Mouse (Mus musculus) hindbrain, embryonic 14.5 days (tissue): Measurements from ENCODE around the gene Lrrc29. TPM values are rescaled to one million over a fixed set of nuclear protein-coding genes. Genes with fewer than 3 reads are reported as not detected.

Source experiments
- ATAC-seq: fragments of 200-750 bp; cut with Nextera tagmentation; 2 replicates; pipeline ENCODE4 v1.8.0; 2017; ENCODE audit warnings: moderate number of reproducible peaks, mild to moderate bottlenecking, moderate TSS enrichment, moderate library complexity; ENCODE audit not compliant: low FRiP score
- DNase-seq: peaks from one replicate; pipeline ENCODE4 v3.0.0-alpha.2; 2015; ENCODE audit warnings: low spot score
- H3K27ac ChIP-seq: fragments of 300-500 bp; sonication (generic); 2 replicates; pipeline ENCODE4 v1.5.1; 2014; ENCODE audit warnings: mild to moderate bottlenecking, moderate library complexity
- H3K27me3 ChIP-seq: fragments of 300-500 bp; sonication (generic); 2 replicates; pipeline ENCODE4 v1.6.1; 2014; ENCODE audit warnings: mild to moderate bottlenecking, low read length, mixed read lengths; ENCODE audit not compliant: control insufficient read depth, insufficient read depth
- H3K36me3 ChIP-seq: fragments of 300-500 bp; sonication (generic); replicated peaks from 2 replicates; pipeline ENCODE4 v1.6.1; 2014; ENCODE audit not compliant: control insufficient read depth, insufficient read depth
- H3K4me1 ChIP-seq: fragments of 300-500 bp; sonication (generic); replicated peaks from 2 replicates; pipeline ENCODE4 v1.6.1; 2014; ENCODE audit warnings: antibody characterized with exemption, low read length, mixed read lengths; ENCODE audit not compliant: control insufficient read depth, insufficient read depth
- H3K4me2 ChIP-seq: fragments of 300-500 bp; sonication (generic); replicated peaks from 2 replicates; pipeline ENCODE4 v1.6.1; 2014; ENCODE audit warnings: mild to moderate bottlenecking, moderate library complexity
- H3K4me3 ChIP-seq: fragments of 300-500 bp; sonication (generic); replicated peaks from 2 replicates; pipeline ENCODE4 v1.5.1; 2014; ENCODE audit warnings: mild to moderate bottlenecking, low read length
- H3K9ac ChIP-seq: fragments of 300-500 bp; sonication (generic); 2 replicates; pipeline ENCODE4 v1.6.1; 2014
- H3K9me3 ChIP-seq: fragments of 300-500 bp; sonication (generic); 2 replicates; pipeline ENCODE4 v1.6.1; 2016; ENCODE audit warnings: low read length; ENCODE audit not compliant: control insufficient read depth
- WGBS: fragments of 180-500 bp; shearing (Covaris S2); extraction: QIAGEN DNeasy Blood & Tissue Kit; methylation state at CpG from one replicate; pipeline ENCODE4 v1.1.7; 2014; 5-methylcytosine and 5-hydroxymethylcytosine counted together
- microRNA counts: library from miRNA; unstranded; fragments of <30 nt; microRNA quantifications from one replicate; lab custom pipeline; 2016
- microRNA-seq: library from miRNA; unstranded; fragments of <30 nt; microRNA quantifications from one replicate; pipeline ENCODE4, GENCODE M21; 2016
- polyA plus RNA-seq: library from polyadenylated mRNA; unstranded; fragments of >200 nt; fragmentation: Nextera tagmentation; extraction: Ambion mirVana; gene quantifications from 2 replicates; pipeline ENCODE4 v1.2.1, GENCODE M21; 2014

The Lrrc29 gene
- polyA plus RNA-seq, 1 experiment from 2014 or later: 0.92 TPM

- Histone ChIP-seq H3K4me3 (peak overlapping the region; percentile 41), H3K27ac (no peak overlapping the region), H3K27me3 (peaks cover 91% of the 10 kb centered on the region), H3K4me1 (peaks cover 25% of the 10 kb centered on the region), H3K9ac (peak overlapping the region; percentile 49), H3K9me3 (no peaks in the 10 kb centered on the region), H3K36me3 (no peaks in the 10 kb centered on the region), H3K4me2 (peak overlapping the region; percentile 58)
- ATAC-seq: peak; percentile 91
- DNase-seq: peak; percentile 93
- 0% methylated on average over 65 of the region's 65 CpGs for WGBS
These were observed 57.6 kb downstream of the Lrrc29 start for GRCm38 (mm10) chr8:105268342-105269074.

GRCm38 (mm10) chr8:105266775-105267174 lies 59.3 kb downstream of the Lrrc29 start:
- H3K27me3 ChIP-seq: peaks cover 88% of the 10 kb centered on the region
- H3K27ac ChIP-seq: no peak overlapping the region
- no peak overlapping the region for H3K9ac ChIP-seq
- no peak for DNase-seq
- 11% methylated on average over 13 of the region's 13 CpGs for WGBS
- H3K9me3 ChIP-seq: no peaks in the 10 kb centered on the region
- H3K36me3 ChIP-seq: no peaks in the 10 kb centered on the region
- no peak for ATAC-seq
- H3K4me3 ChIP-seq: no peak overlapping the region
- H3K4me2 ChIP-seq: no peak overlapping the region
- H3K4me1 ChIP-seq: peaks cover 25% of the 10 kb centered on the region

GRCm38 (mm10) chr8:105265128-105265527 lies 61.0 kb downstream of the Lrrc29 start:
- WGBS: 14% methylated on average over 10 of the region's 10 CpGs
- Histone ChIP-seq H3K9ac (no peak overlapping the region), H3K4me2 (peak overlapping the region; percentile 76), H3K9me3 (no peaks in the 10 kb centered on the region), H3K36me3 (no peaks in the 10 kb centered on the region), H3K4me3 (peak overlapping the region; percentile 42), H3K4me1 (peaks cover 19% of the 10 kb centered on the region), H3K27ac (no peak overlapping the region), H3K27me3 (peaks cover 88% of the 10 kb centered on the region)
- ATAC-seq: no peak
- no peak for DNase-seq

GRCm38 (mm10) chr8:105264024-105264982 lies 61.8 kb downstream of the Lrrc29 start, which contains the start of the genes Tradd and Fbxl8:
Gene Tradd (minus strand): TSS chr8:105264609.
Gene Fbxl8 (plus strand): TSS chr8:105264648.
- DNase-seq: no peak
- H3K4me1 ChIP-seq: peaks cover 13% of the 10 kb centered on the region
- no peak for ATAC-seq
- 2% methylated on average over 53 of the region's 54 CpGs for WGBS
- no peak within 1 kb of the TSS for H3K27ac ChIP-seq
- peaks cover 87% of the 10 kb centered on the region for H3K27me3 ChIP-seq
- no peaks in the 10 kb centered on the region for H3K36me3 ChIP-seq
- H3K4me3 ChIP-seq: peak within 1 kb of the TSS; percentile 42
- H3K9me3 ChIP-seq: no peaks in the 10 kb centered on the region
- peak within 1 kb of the TSS; percentile 58 for H3K9ac ChIP-seq
- peak within 1 kb of the TSS; percentile 76 for H3K4me2 ChIP-seq

- no peaks in the 10 kb centered on the region for H3K36me3 ChIP-seq
- no peak for ATAC-seq
- DNase-seq: no peak
- H3K9me3 ChIP-seq: no peaks in the 10 kb centered on the region
- 0 out of 2 replicates have a peak overlapping the region, but pooled peaks have one; percentile 42 for H3K4me3 ChIP-seq
- H3K27ac ChIP-seq: no peak overlapping the region
- H3K27me3 ChIP-seq: peaks cover 92% of the 10 kb centered on the region
- 40% methylated on average over 16 of the region's 16 CpGs for WGBS
- peak overlapping the region; percentile 76; the same call in 1 of the 2 replicates for H3K4me2 ChIP-seq
- peaks cover 18% of the 10 kb centered on the region; the same call in 1 of the 2 replicates for H3K4me1 ChIP-seq
- H3K9ac ChIP-seq: 0 out of 2 replicates have a peak overlapping the region, but pooled peaks have one; percentile 58
These were observed 62.7 kb downstream of the Lrrc29 start for GRCm38 (mm10) chr8:105263244-105263912.

MicroRNAs within 50 kb of the gene (microRNA counts, 519-probe panel; counts per million panel counts)
- 4,013 counts per million, percentile 28 among the panel's probes with 10 or more counts for microRNA mmu-miR-328 (lab: Ali Mortazavi, UCI)

Small RNAs within 50 kb of the gene (microRNA-seq; reads per million reads assigned to microRNA genes)
- gene Gm27320 (not detected), gene Mir328 (351 reads per million, percentile 67 among the genes with 10 or more reads in this experiment)

Other genes starting within 250 kb of the Lrrc29 start
- gene Ces3b, start 242.5 kb downstream of the Lrrc29 start, polyA plus RNA-seq: not detected in 2 replicates
- 0.08 TPM in 1 of 2 replicates, not detected in the other for gene Ces4a, start 194.5 kb downstream of the Lrrc29 start, polyA plus RNA-seq
- 34.1 and 41.7 TPM in 2 replicates for gene Cbfb, start 155.6 kb downstream of the Lrrc29 start, polyA plus RNA-seq
- gene D230025D16Rik, start 101.1 kb downstream of the Lrrc29 start, polyA plus RNA-seq: 33.1 and 38.1 TPM in 2 replicates
- gene B3gnt9, start 71.1 kb downstream of the Lrrc29 start, polyA plus RNA-seq: 8.7 and 11.5 TPM in 2 replicates
- 15.2 and 17.4 TPM in 2 replicates for gene Tradd, start 61.7 kb downstream of the Lrrc29 start, polyA plus RNA-seq
- 1.2 and 2.0 TPM in 2 replicates for gene Fbxl8, start 61.6 kb downstream of the Lrrc29 start, polyA plus RNA-seq
- 0.63 and 0.79 TPM in 2 replicates for gene Hsf4, start 56.5 kb downstream of the Lrrc29 start, polyA plus RNA-seq
- 4.0 and 4.3 TPM in 2 replicates for gene Nol3, start 50.1 kb downstream of the Lrrc29 start, polyA plus RNA-seq
- gene 4931428F04Rik, start 36.4 kb downstream of the Lrrc29 start, polyA plus RNA-seq: 101 and 120 TPM in 2 replicates
- 9.5 and 12.2 TPM in 2 replicates for gene Exoc3l, start 30.2 kb downstream of the Lrrc29 start, polyA plus RNA-seq
- 43.5 and 48.2 TPM in 2 replicates for gene E2f4, start 28.6 kb downstream of the Lrrc29 start, polyA plus RNA-seq
- gene Elmo3, start 20.7 kb downstream of the Lrrc29 start, polyA plus RNA-seq: 1.1 and 1.6 TPM in 2 replicates
- gene Tmem208, start 76 bp upstream of the Lrrc29 start, polyA plus RNA-seq: 141 and 147 TPM in 2 replicates
- 0.58 and 0.70 TPM in 2 replicates for gene Fhod1, start 21.7 kb upstream of the Lrrc29 start, polyA plus RNA-seq
- 11.4 and 12.1 TPM in 2 replicates for gene Slc9a5, start 22.6 kb upstream of the Lrrc29 start, polyA plus RNA-seq
- gene Plekhg4, start 47.0 kb upstream of the Lrrc29 start, polyA plus RNA-seq: 1.8 and 2.6 TPM in 2 replicates
- 0.10 TPM in 1 of 2 replicates, not detected in the other for gene Kctd19, start 87.2 kb upstream of the Lrrc29 start, polyA plus RNA-seq
- gene Lrrc36, start 87.3 kb upstream of the Lrrc29 start, polyA plus RNA-seq: 0.44 and 0.78 TPM in 2 replicates
- gene Tppp3, start 145.2 kb upstream of the Lrrc29 start, polyA plus RNA-seq: 204 and 207 TPM in 2 replicates
- 32.7 and 33.1 TPM in 2 replicates for gene Zdhhc1, start 170.6 kb upstream of the Lrrc29 start, polyA plus RNA-seq
- gene Hsd11b2, start 192.5 kb upstream of the Lrrc29 start, polyA plus RNA-seq: 6.1 and 7.0 TPM in 2 replicates
- 231 and 245 TPM in 2 replicates for gene Atp6v0d1, start 239.8 kb upstream of the Lrrc29 start, polyA plus RNA-seq